Mouse (Mus musculus): ENCODE measurements around the gene Slc25a48. TPM values are rescaled to one million over a fixed set of nuclear protein-coding genes. Genes with fewer than 3 reads are reported as not detected.
A peak's percentile ranks its signal among the peaks of the same experiment; 100 is the strongest.

Slc25a48 gene
- polyA plus RNA-seq, 1 experiment from 2014 or later: not detected

- 28% methylated on average over 16 of the region's 16 CpGs for WGBS
These were observed 9.2 kb upstream of the Slc25a48 start for GRCm38 (mm10) chr13:56428724-56429500.

GRCm38 (mm10) chr13:56432496-56432895, 5.7 kb upstream of the Slc25a48 start:
- WGBS: 83% methylated on average over 6 of the region's 12 CpGs
- no peaks in the 10 kb centered on the region for H3K9me3 ChIP-seq
- H3K9ac ChIP-seq (replicated peaks): no peak overlapping the region
- H3K27ac ChIP-seq: no peak overlapping the region
- peaks cover 59% of the 10 kb centered on the region for H3K27me3 ChIP-seq
- no peak for ATAC-seq
- peaks cover 10% of the 10 kb centered on the region for H3K4me1 ChIP-seq (replicated peaks)
- no peak overlapping the region for H3K4me3 ChIP-seq (replicated peaks)
- H3K36me3 ChIP-seq: no peaks in the 10 kb centered on the region
- no peak overlapping the region for H3K4me2 ChIP-seq (replicated peaks)

More at GRCm38 (mm10) chr13:56428724-56429500, 9.2 kb upstream of the Slc25a48 start:
- peak; percentile 91 for ATAC-seq
- Histone ChIP-seq H3K27ac (no peak overlapping the region), H3K9me3 (no peaks in the 10 kb centered on the region), H3K36me3 (no peaks in the 10 kb centered on the region), H3K4me3 (replicated peaks) (no peak overlapping the region), H3K4me1 (replicated peaks) (peaks cover 12% of the 10 kb centered on the region), H3K4me2 (replicated peaks) (no peak overlapping the region), H3K9ac (replicated peaks) (no peak overlapping the region), H3K27me3 (peaks cover 35% of the 10 kb centered on the region)

GRCm38 (mm10) chr13:56433466-56433865, 4.7 kb upstream of the Slc25a48 start:
- no peak overlapping the region for H3K9ac ChIP-seq (replicated peaks)
- no peak overlapping the region for H3K4me2 ChIP-seq (replicated peaks)
- WGBS: 11% methylated on average over 10 of the region's 10 CpGs
- peaks cover 16% of the 10 kb centered on the region for H3K4me1 ChIP-seq (replicated peaks)
- H3K27ac ChIP-seq: no peak overlapping the region
- H3K36me3 ChIP-seq: no peaks in the 10 kb centered on the region
- H3K4me3 ChIP-seq (replicated peaks): no peak overlapping the region
- H3K27me3 ChIP-seq: peaks cover 60% of the 10 kb centered on the region
- ATAC-seq: peak; percentile 21; the same call in 1 of the 2 replicates
- no peaks in the 10 kb centered on the region for H3K9me3 ChIP-seq

- ATAC-seq: 0 out of 2 replicates have a peak, but pooled peaks have one; percentile 30
- Histone ChIP-seq H3K9ac (replicated peaks) (no peak overlapping the region), H3K4me2 (replicated peaks) (no peak overlapping the region), H3K9me3 (no peaks in the 10 kb centered on the region), H3K27ac (no peak overlapping the region), H3K4me1 (replicated peaks) (peaks cover 19% of the 10 kb centered on the region), H3K36me3 (no peaks in the 10 kb centered on the region), H3K27me3 (peaks cover 64% of the 10 kb centered on the region), H3K4me3 (replicated peaks) (no peak overlapping the region)
- WGBS: 87% methylated on average over 9 of the region's 9 CpGs
These were observed 3.8 kb upstream of the Slc25a48 start for GRCm38 (mm10) chr13:56434311-56434751.

- Histone ChIP-seq H3K9ac (replicated peaks) (no peak overlapping the region), H3K4me3 (replicated peaks) (no peak overlapping the region), H3K4me1 (replicated peaks) (peaks cover 19% of the 10 kb centered on the region), H3K9me3 (no peaks in the 10 kb centered on the region), H3K4me2 (replicated peaks) (no peak overlapping the region), H3K27ac (no peak overlapping the region), H3K27me3 (peaks cover 64% of the 10 kb centered on the region), H3K36me3 (no peaks in the 10 kb centered on the region)
- 61% methylated on average over 10 of the region's 10 CpGs for WGBS
- no peak for ATAC-seq
These were observed 2.4 kb upstream of the Slc25a48 start for GRCm38 (mm10) chr13:56435615-56436287.

GRCm38 (mm10) chr13:56443411-56443810, 5.3 kb downstream of the Slc25a48 start:
- no peaks in the 10 kb centered on the region; the same call in 1 of the 2 replicates for H3K9me3 ChIP-seq
- H3K4me1 ChIP-seq (replicated peaks): peaks cover 4% of the 10 kb centered on the region
- H3K27ac ChIP-seq: no peak overlapping the region
- WGBS: 79% methylated on average over 7 of the region's 7 CpGs
- no peak overlapping the region for H3K4me3 ChIP-seq (replicated peaks)
- H3K36me3 ChIP-seq: no peaks in the 10 kb centered on the region
- ATAC-seq: no peak
- no peak overlapping the region for H3K9ac ChIP-seq (replicated peaks)
- no peak overlapping the region for H3K4me2 ChIP-seq (replicated peaks)
- H3K27me3 ChIP-seq: peaks cover 28% of the 10 kb centered on the region

GRCm38 (mm10) chr13:56444112-56444511, 6.0 kb downstream of the Slc25a48 start:
- 89% methylated on average over 3 of the region's 3 CpGs for WGBS

GRCm38 (mm10) chr13:56444996-56445395, 6.8 kb downstream of the Slc25a48 start:
- WGBS: 88% methylated on average over 6 of the region's 6 CpGs
- ATAC-seq: no peak
- H3K9me3 ChIP-seq: no peaks in the 10 kb centered on the region; the same call in 1 of the 2 replicates
- no peak overlapping the region for H3K27ac ChIP-seq
- peaks cover 12% of the 10 kb centered on the region for H3K27me3 ChIP-seq
- no peaks in the 10 kb centered on the region for H3K36me3 ChIP-seq
- H3K4me1 ChIP-seq (replicated peaks): peaks cover 7% of the 10 kb centered on the region
- no peak overlapping the region for H3K9ac ChIP-seq (replicated peaks)
- no peak overlapping the region for H3K4me3 ChIP-seq (replicated peaks)
- no peak overlapping the region for H3K4me2 ChIP-seq (replicated peaks)

More at GRCm38 (mm10) chr13:56444112-56444511, 6.0 kb downstream of the Slc25a48 start:
- no peaks in the 10 kb centered on the region; the same call in 1 of the 2 replicates for H3K9me3 ChIP-seq
- H3K4me3 ChIP-seq (replicated peaks): no peak overlapping the region
- no peak for ATAC-seq
- H3K36me3 ChIP-seq: no peaks in the 10 kb centered on the region
- H3K27ac ChIP-seq: no peak overlapping the region
- no peak overlapping the region for H3K9ac ChIP-seq (replicated peaks)
- H3K27me3 ChIP-seq: peaks cover 21% of the 10 kb centered on the region
- H3K4me2 ChIP-seq (replicated peaks): no peak overlapping the region
- peaks cover 4% of the 10 kb centered on the region for H3K4me1 ChIP-seq (replicated peaks)

- Histone ChIP-seq H3K9ac (replicated peaks) (no peak overlapping the region), H3K27me3 (no peaks in the 10 kb centered on the region), H3K36me3 (no peaks in the 10 kb centered on the region), H3K27ac (no peak overlapping the region), H3K4me2 (replicated peaks) (no peak overlapping the region), H3K4me1 (replicated peaks) (peaks cover 7% of the 10 kb centered on the region), H3K4me3 (replicated peaks) (no peak overlapping the region), H3K9me3 (no peaks in the 10 kb centered on the region; the same call in 1 of the 2 replicates)
- 69% methylated on average over 10 of the region's 10 CpGs for WGBS
- ATAC-seq: no peak
These were observed 11.3 kb downstream of the Slc25a48 start for GRCm38 (mm10) chr13:56449239-56450030.

- no peak for ATAC-seq
- peaks cover 7% of the 10 kb centered on the region for H3K4me1 ChIP-seq (replicated peaks)
- no peak overlapping the region for H3K4me2 ChIP-seq (replicated peaks)
- H3K36me3 ChIP-seq: no peaks in the 10 kb centered on the region
- H3K27ac ChIP-seq: no peak overlapping the region
- H3K4me3 ChIP-seq (replicated peaks): no peak overlapping the region
- no peaks in the 10 kb centered on the region for H3K27me3 ChIP-seq
- WGBS: 91% methylated on average over 8 of the region's 8 CpGs
- H3K9me3 ChIP-seq: no peaks in the 10 kb centered on the region; the same call in 1 of the 2 replicates
- no peak overlapping the region for H3K9ac ChIP-seq (replicated peaks)
These were observed 11.9 kb downstream of the Slc25a48 start for GRCm38 (mm10) chr13:56450035-56450434.

- 58% methylated on average over 9 of the region's 9 CpGs for WGBS
- Histone ChIP-seq H3K9me3 (no peaks in the 10 kb centered on the region), H3K27me3 (no peaks in the 10 kb centered on the region), H3K27ac (no peak overlapping the region), H3K4me1 (replicated peaks) (peaks cover 5% of the 10 kb centered on the region; the same call in 1 of the 2 replicates), H3K4me3 (replicated peaks) (no peak overlapping the region), H3K4me2 (replicated peaks) (no peak overlapping the region), H3K36me3 (no peaks in the 10 kb centered on the region), H3K9ac (replicated peaks) (no peak overlapping the region)
- no peak for ATAC-seq
These were observed 19.8 kb downstream of the Slc25a48 start for GRCm38 (mm10) chr13:56458001-56458400.

Measured in midbrain, embryonic 13.5 days (tissue).